Mouse (Mus musculus) lung, embryonic 14.5 days (tissue): ENCODE measurements around the gene Aqp1. TPM values are rescaled to one million over a fixed set of nuclear protein-coding genes. Genes with fewer than 3 reads are reported as not detected.

Source experiments
- ATAC-seq: fragments of 200-750 bp; cut with Nextera tagmentation; 2 replicates; pipeline ENCODE4 v1.8.0; 2017; ENCODE audit warnings: mild to moderate bottlenecking, moderate TSS enrichment, moderate library complexity; ENCODE audit not compliant: insufficient read depth
- DNase-seq: peaks from one replicate; pipeline ENCODE4 v3.0.0-alpha.2; 2015
- H3K27ac ChIP-seq: fragments of 300-500 bp; sonication (generic); 2 replicates; pipeline ENCODE4 v1.5.1; 2014; ENCODE audit warnings: low read depth, mild to moderate bottlenecking, moderate library complexity
- H3K27me3 ChIP-seq: fragments of 300-500 bp; sonication (generic); 2 replicates; pipeline ENCODE4 v1.6.1; 2014; ENCODE audit warnings: low read length, control low read depth; ENCODE audit not compliant: insufficient read depth
- H3K36me3 ChIP-seq: fragments of 300-500 bp; sonication (generic); 2 replicates; pipeline ENCODE4 v1.6.1; 2014; ENCODE audit warnings: control low read depth; ENCODE audit not compliant: insufficient read depth
- H3K4me1 ChIP-seq: fragments of 300-500 bp; sonication (generic); 2 replicates; pipeline ENCODE4 v1.6.1; 2014; ENCODE audit warnings: antibody characterized with exemption, control low read depth; ENCODE audit not compliant: insufficient read depth
- H3K4me2 ChIP-seq: fragments of 300-500 bp; sonication (generic); 2 replicates; pipeline ENCODE4 v1.6.1; 2014; ENCODE audit warnings: mild to moderate bottlenecking
- H3K4me3 ChIP-seq: fragments of 300-500 bp; sonication (generic); 2 replicates; pipeline ENCODE4 v1.5.1; 2014; ENCODE audit warnings: low read depth, low read length
- H3K9ac ChIP-seq: fragments of 300-500 bp; sonication (generic); 2 replicates; pipeline ENCODE4 v1.6.1; 2014
- H3K9me3 ChIP-seq: fragments of 300-500 bp; sonication (generic); 2 replicates; pipeline ENCODE4 v1.6.1; 2016; ENCODE audit warnings: low read depth, low read length, control low read depth
- CTCF ChIP-seq: IDR thresholded peaks from 2 replicates; pipeline ENCODE4 v1.5.1; 2016; ENCODE audit warnings: antibody characterized with exemption, low read depth
- WGBS: fragments of 180-500 bp; shearing (Covaris S2); extraction: QIAGEN DNeasy Blood & Tissue Kit; methylation state at CpG from one replicate; pipeline ENCODE4 v1.1.7; 2014; 5-methylcytosine and 5-hydroxymethylcytosine counted together
- polyA plus RNA-seq: library from polyadenylated mRNA; unstranded; fragments of >200 nt; fragmentation: Nextera tagmentation; extraction: Ambion mirVana; gene quantifications from 2 replicates; pipeline ENCODE4 v1.2.1, GENCODE M21; 2014

The Aqp1 gene
- polyA plus RNA-seq, 1 experiment from 2014 or later, result 4.4 TPM

GRCm38 (mm10) chr6:55331315-55331714 lies 4.9 kb upstream of the Aqp1 start:
- TF ChIP-seq CTCF, result no peak
- Histone ChIP-seq H3K4me3 (no peak overlapping the region), H3K27me3 (no peaks in the 10 kb centered on the region), H3K27ac (no peak overlapping the region), H3K4me1 (peaks cover 7% of the 10 kb centered on the region), H3K36me3 (no peaks in the 10 kb centered on the region), H3K9me3 (no peaks in the 10 kb centered on the region), H3K4me2 (no peak overlapping the region), H3K9ac (no peak overlapping the region)
- WGBS, result 56% methylated on average over 6 of the region's 6 CpGs
- DNase-seq, result no peak
- ATAC-seq, result no peak

DNA sequence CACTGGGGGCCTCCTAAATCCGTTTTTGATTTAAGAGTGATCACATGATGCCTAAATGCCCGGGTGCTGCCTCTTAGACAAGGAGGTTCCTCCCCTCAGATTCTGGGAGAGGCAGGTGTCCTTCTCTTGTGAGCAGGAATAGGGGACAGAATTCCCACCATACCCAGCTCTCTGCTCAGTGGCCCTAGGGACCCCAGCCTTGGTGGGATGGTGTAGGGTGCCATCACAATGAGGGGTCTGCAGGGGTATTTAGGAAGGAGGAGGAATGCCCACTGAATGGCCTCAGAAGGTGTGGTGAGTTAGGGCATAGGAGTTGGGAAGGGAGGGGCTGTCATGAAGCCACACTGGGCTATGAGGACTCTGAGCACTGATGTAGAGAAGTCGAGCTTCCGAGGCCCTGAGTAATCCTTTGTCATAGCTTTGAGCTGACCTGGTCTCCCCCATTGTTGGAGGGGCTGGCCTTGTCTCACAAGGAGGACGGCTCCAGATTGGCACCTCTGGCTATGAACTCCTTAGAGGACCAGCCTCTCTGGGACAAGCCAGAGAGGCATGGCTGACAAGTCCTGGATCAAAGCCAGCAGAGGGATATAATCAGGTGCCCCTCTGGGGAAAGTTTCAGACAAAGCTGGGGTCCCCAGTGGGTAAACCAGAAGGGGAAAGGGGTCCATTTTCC lies 4.0 kb upstream of the Aqp1 start:
- no peak overlapping the region for H3K27ac ChIP-seq
- no peaks in the 10 kb centered on the region for H3K9me3 ChIP-seq
- no peak overlapping the region for H3K4me3 ChIP-seq
- no peak for TF ChIP-seq CTCF
- ATAC-seq, result no peak
- H3K4me1 ChIP-seq, result peaks cover 13% of the 10 kb centered on the region
- H3K4me2 ChIP-seq, result no peak overlapping the region
- DNase-seq, result no peak
- WGBS, result 60% methylated on average over 5 of the region's 5 CpGs
- no peak overlapping the region for H3K9ac ChIP-seq
- H3K27me3 ChIP-seq, result no peaks in the 10 kb centered on the region
- no peaks in the 10 kb centered on the region for H3K36me3 ChIP-seq

DNA sequence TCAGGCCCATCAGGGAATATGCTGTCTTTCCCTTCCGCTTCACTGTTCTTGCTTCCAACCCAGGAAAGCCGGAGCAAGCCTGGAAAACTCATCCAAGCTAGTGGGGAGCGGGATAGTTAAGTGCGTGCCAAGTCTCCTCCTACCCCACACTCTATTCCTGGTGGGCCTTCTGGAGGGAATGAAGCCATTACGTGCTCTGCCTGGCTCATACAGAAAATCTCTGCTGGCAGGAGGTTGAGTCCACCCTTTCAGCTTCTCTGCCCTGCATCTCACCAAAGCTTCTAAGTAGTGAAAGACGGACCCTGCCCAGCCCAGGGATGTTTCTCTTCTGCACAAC lies 3.5 kb upstream of the Aqp1 start:
- H3K4me1 ChIP-seq, result peaks cover 14% of the 10 kb centered on the region
- DNase-seq (peak; percentile 73), ATAC-seq (peak; percentile 42; the same call in 1 of the 2 replicates)
- H3K4me3 ChIP-seq, result no peak overlapping the region
- 58% methylated on average over 6 of the region's 6 CpGs for WGBS
- no peak for TF ChIP-seq CTCF
- H3K9ac ChIP-seq, result no peak overlapping the region
- H3K27ac ChIP-seq, result peak overlapping the region; percentile 24; the same call in 1 of the 2 replicates
- H3K9me3 ChIP-seq, result no peaks in the 10 kb centered on the region
- H3K36me3 ChIP-seq, result no peaks in the 10 kb centered on the region
- H3K27me3 ChIP-seq, result no peaks in the 10 kb centered on the region
- H3K4me2 ChIP-seq, result no peak overlapping the region

DNA sequence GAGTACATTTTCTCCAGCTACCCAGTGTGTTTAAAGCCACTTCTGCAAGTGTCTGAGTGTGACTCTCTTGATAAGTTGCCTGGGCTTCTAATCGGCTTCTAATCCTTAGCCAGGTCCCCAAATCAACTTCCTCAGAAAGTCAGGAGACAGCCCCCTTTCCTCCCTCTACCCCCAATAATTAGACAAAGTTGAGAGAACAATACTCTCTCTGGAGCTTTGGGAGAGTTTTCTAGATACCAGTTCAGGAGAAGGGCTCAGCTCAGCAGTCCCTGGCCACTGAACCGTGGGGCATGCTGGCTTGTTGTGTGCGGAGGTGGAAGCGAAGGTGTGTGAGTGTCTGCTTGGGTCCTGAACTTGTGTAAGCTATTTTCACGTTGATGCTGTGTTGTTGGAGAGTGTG lies 1.0 kb downstream of the Aqp1 start:
- no peak overlapping the region for H3K9ac ChIP-seq

DNA sequence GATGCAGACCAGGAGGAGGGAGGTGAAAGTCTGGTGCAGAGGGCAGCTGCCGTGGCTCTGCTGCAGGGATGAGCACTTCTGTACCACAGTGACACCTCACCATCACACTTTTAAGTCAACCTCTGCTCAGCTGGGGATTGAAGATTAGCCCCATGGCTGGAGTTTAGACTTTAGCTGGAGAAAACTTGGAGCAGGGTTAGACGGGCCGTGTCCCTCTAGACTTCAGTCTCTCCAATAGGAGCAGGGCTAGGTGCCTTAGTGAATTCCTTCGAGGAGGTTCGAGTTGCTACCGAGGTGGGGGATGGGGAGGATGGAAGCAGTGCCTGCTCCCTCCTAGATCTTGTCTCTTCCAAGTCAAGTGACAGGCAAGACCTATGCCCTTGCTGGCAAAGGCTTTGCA lies 1.8 kb downstream of the Aqp1 start:
- Histone ChIP-seq H3K9ac (peak overlapping the region; percentile 20; the same call in 1 of the 2 replicates), H3K4me2 (peak overlapping the region; percentile 40), H3K27me3 (no peaks in the 10 kb centered on the region), H3K27ac (no peak overlapping the region), H3K36me3 (no peaks in the 10 kb centered on the region), H3K4me1 (peaks cover 39% of the 10 kb centered on the region), H3K9me3 (no peaks in the 10 kb centered on the region), H3K4me3 (peak overlapping the region; percentile 18; the same call in 1 of the 2 replicates)
- WGBS, result 30% methylated on average over 6 of the region's 6 CpGs
- TF ChIP-seq CTCF, result no peak
- no peak for DNase-seq
- no peak for ATAC-seq

More for the DNA sequence above, 1.0 kb downstream of the Aqp1 start:
- TF ChIP-seq CTCF, result no peak
- no peaks in the 10 kb centered on the region for H3K27me3 ChIP-seq
- peak overlapping the region; percentile 18; the same call in 1 of the 2 replicates for H3K4me3 ChIP-seq
- H3K9me3 ChIP-seq, result no peaks in the 10 kb centered on the region
- H3K4me2 ChIP-seq, result peak overlapping the region; percentile 40
- H3K27ac ChIP-seq, result no peak overlapping the region
- 77% methylated on average over 5 of the region's 5 CpGs for WGBS
- DNase-seq, result no peak
- ATAC-seq, result no peak
- peaks cover 31% of the 10 kb centered on the region for H3K4me1 ChIP-seq
- H3K36me3 ChIP-seq, result no peaks in the 10 kb centered on the region

DNA sequence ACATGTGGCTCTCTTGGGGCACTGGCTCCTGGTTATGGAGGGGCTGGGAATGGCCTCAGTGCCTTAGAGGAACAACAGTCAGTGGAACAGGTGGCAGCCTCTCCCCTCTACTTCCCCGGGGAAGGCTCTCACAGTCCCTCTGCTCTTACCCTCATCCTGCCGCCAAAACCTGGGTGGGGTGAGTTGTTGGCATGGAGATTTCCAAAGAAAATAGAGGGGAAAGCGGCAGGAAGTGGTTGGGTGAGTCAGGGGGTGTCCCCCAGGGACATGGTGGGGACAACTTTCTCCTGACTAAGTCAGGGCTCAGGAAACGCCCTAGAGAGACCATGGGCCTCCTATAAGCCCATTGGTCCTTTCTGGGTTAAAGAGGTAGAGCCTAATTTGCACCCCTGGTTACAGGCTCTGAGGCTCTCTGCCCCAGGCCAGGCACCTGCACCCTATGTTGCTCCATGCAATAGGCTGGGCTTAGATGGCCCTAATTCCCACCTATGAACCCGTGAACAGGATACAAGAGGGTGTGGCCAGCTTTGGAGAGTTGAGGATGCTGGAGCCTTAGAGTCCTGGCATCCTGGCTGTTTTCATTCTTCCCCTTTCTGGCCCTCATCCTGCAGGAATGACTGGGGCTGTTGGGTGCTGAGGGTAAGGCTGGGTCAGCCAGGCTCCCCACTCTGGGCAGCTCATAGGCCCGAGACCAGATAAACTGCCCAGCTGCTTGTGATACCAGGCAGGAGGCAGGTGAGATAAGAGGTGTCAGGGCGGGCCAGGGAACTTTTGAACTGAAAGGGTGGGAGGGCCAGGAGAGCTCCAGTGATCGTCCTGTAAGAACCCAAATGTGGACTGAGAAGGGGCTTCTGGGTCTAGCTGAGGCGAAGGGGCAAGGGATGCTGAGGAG lies 2.9 kb downstream of the Aqp1 start:
- no peaks in the 10 kb centered on the region for H3K9me3 ChIP-seq
- DNase-seq, result no peak
- H3K4me1 ChIP-seq, result peaks cover 39% of the 10 kb centered on the region
- no peak overlapping the region for H3K27ac ChIP-seq
- no peak overlapping the region for H3K4me3 ChIP-seq
- no peak for TF ChIP-seq CTCF
- WGBS, result 55% methylated on average over 9 of the region's 9 CpGs
- no peak overlapping the region for H3K9ac ChIP-seq
- no peaks in the 10 kb centered on the region for H3K36me3 ChIP-seq
- no peak for ATAC-seq
- no peaks in the 10 kb centered on the region for H3K27me3 ChIP-seq
- H3K4me2 ChIP-seq, result peak overlapping the region; percentile 4; the same call in 1 of the 2 replicates

GRCm38 (mm10) chr6:55341688-55342087 lies 5.5 kb downstream of the Aqp1 start:
- WGBS, result 10% methylated on average over 5 of the region's 5 CpGs
- H3K4me1 ChIP-seq, result peaks cover 30% of the 10 kb centered on the region
- H3K36me3 ChIP-seq, result no peaks in the 10 kb centered on the region
- peak; percentile 68 for ATAC-seq
- H3K4me2 ChIP-seq, result no peak overlapping the region
- peak; percentile 72 for DNase-seq
- H3K9ac ChIP-seq, result no peak overlapping the region
- H3K4me3 ChIP-seq, result no peak overlapping the region
- TF ChIP-seq CTCF, result no peak
- H3K27ac ChIP-seq, result peak overlapping the region; percentile 68
- H3K27me3 ChIP-seq, result no peaks in the 10 kb centered on the region
- H3K9me3 ChIP-seq, result no peaks in the 10 kb centered on the region
